Mouse (Mus musculus): ENCODE data around the gene Rabggta. TPM values are rescaled to one million over a fixed set of nuclear protein-coding genes. Genes with fewer than 3 reads are reported as not detected.

The Rabggta gene
- polyA plus RNA-seq, 1 experiment from 2014 or later = 29.4 TPM

DNA sequence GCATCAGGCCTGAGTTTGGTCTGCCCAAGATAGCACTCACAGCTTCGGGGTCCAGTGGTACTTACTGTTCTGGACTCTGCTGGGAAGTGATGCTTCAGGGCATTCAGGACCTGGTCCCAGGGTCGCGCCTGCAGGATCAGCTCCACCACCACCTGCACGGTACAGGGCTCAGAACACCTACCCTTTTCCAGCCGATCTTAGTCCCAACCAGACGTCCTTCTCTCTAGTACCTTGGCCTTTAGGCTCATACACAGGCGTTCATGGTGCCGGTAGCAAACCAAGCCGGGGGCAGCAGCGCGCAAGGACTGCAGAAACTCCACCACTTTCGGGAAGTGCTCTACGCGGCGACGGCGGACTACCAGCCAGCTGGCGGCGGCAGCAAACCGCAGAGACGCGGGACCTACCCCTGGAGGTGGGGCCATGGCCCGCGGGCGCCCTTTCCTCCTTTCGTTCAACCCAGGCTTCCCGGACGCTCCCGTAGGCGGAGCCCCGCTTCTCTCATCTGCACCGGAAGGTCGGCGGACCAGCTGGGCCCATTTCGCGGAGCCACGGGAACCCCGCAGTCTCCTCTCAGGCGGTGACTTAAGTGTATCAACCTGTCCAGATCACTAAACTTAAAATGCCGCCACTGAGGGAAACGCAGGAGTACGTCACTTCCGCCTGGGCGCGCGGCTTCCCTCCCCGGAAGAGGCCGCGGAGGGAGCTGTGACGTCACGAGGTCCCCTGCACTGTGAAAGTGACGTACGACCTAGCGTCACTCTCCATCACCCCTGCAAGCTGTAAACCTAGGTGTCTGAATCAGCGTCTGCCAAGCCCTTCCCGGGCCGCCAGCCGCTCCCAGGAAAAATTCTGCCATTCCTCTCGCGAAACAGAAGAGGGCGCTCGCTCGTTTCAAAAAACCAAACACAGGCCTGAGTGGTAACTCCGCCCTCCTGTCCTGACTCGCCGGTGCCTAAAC lies 40.6 kb downstream of the Rabggta start, which contains the start of gene Tinf2:
Gene Tinf2, minus strand, starts transcription at position 661 of the 958 bp plus-strand sequence.
- WGBS = under 1% methylated on average over 66 of the region's 66 CpGs
- H3K9me3 ChIP-seq = no peaks in the 10 kb centered on the region
- H3K4me3 ChIP-seq = peak within 1 kb of the TSS; percentile 71
- peaks cover 42% of the 10 kb centered on the region for H3K36me3 ChIP-seq
- H3K4me1 ChIP-seq = peaks cover 10% of the 10 kb centered on the region; the same call in 1 of the 2 replicates
- peak within 1 kb of the TSS; percentile 60 for H3K9ac ChIP-seq
- no peaks in the 10 kb centered on the region for H3K27me3 ChIP-seq
- ATAC-seq (ENCODE audit: insufficient number of reproducible peaks, low FRiP score, low TSS enrichment, low read depth) = peak; percentile 95
- H3K4me2 ChIP-seq = peak within 1 kb of the TSS; percentile 82
- peak within 1 kb of the TSS; percentile 91 for H3K27ac ChIP-seq

DNA sequence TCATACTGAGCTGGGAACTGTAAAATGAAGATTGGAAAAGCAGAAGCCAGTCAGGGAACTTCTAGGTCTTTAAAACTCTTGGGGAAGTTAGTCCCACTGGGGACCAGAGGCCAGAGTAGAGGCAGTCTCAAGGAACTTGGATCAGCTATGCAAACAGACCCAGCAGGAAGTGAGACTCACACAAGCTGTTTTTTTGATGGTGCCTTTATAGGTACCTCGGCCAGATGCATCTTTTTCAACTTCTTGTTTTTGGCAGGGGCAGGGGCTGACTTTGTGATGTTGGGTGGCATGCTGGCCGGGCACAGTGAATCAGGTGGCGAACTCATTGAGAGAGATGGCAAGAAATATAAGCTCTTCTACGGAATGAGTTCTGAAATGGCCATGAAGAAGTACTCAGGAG lies 44.4 kb downstream of the Rabggta start:
- Histone ChIP-seq H3K27me3 (no peaks in the 10 kb centered on the region), H3K36me3 (peaks cover 60% of the 10 kb centered on the region), H3K4me2 (no peak overlapping the region), H3K4me1 (peaks cover 13% of the 10 kb centered on the region), H3K9ac (no peak overlapping the region), H3K4me3 (no peak overlapping the region), H3K27ac (no peak overlapping the region), H3K9me3 (no peaks in the 10 kb centered on the region)
- 82% methylated on average over 4 of the region's 4 CpGs for WGBS
- ATAC-seq (ENCODE audit: insufficient number of reproducible peaks, low FRiP score, low TSS enrichment, low read depth) = no peak

DNA sequence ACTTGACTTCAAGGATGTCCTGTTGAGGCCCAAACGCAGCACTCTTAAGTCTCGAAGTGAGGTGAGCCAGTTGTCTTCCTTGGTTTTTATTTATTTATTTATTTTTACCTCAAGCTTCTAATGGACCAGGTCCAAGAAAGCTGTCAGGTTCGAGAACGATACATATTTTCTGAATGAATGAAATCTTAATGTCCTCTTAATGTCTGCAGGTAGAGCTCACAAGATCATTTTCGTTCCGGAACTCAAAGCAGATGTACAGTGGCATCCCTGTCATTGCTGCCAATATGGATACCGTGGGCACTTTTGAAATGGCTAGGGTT lies 49.4 kb downstream of the Rabggta start:
- Histone ChIP-seq H3K9me3 (no peaks in the 10 kb centered on the region), H3K9ac (peak overlapping the region; percentile 58), H3K4me3 (peak overlapping the region; percentile 83), H3K27me3 (no peaks in the 10 kb centered on the region), H3K27ac (0 out of 2 replicates have a peak overlapping the region, but pooled peaks have one; percentile 95), H3K4me1 (peaks cover 16% of the 10 kb centered on the region), H3K4me2 (peak overlapping the region; percentile 74), H3K36me3 (peaks cover 38% of the 10 kb centered on the region)
- no peak for ATAC-seq (ENCODE audit: insufficient number of reproducible peaks, low FRiP score, low TSS enrichment, low read depth)
- WGBS = 75% methylated on average over 7 of the region's 7 CpGs

DNA sequence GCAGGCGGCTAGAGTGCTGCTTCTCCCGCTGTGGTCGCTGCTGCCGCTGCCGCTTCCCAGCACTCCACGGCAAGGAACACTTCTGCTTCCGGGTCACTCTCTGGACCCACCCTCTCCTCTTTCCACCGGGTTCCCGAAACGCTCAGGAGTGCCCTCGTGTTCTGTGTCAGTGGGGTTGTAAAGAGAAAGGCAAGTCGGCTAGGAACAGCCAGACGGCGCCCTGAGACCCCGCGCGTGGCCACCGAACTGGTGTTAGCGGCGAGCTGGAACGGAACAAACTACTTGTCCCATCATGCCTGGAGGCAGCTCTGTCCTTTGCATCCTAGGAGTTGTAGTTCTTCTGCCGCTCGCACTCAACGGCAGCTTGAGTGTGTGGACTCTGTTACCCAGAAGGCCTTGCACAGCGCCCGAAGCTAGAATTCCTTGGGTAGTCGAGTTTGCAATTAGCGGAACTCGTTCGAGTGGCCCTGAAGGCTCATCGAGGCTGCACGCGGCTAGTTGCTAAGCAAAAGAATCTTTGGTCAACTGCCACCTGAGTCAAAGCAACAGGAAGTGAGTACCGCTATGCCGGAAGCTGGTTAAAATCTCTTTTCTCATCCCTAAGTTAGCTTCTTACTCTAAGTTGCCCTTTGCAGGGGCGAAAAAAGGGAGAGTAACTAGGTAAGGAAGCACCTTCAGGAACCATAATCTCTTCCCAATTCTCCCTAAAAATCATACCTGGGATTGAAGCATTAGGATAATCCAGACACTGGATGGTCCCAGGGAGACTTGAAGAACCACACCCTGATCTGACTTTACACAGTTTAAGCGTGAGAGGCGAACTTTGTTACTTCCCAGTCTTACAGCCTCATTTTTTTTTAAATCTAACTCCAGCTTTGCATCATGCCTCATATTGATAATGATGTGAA lies 50.0 kb downstream of the Rabggta start, which contains the start of the genes Gmpr2 and Nedd8:
Gene Gmpr2, plus strand, starts transcription at position 109 of the 908 bp plus-strand sequence.
Gene Nedd8, minus strand, starts transcription at position 292 of the 908 bp plus-strand sequence.
- H3K9me3 ChIP-seq = no peaks in the 10 kb centered on the region
- peak; percentile 96 for ATAC-seq (ENCODE audit: insufficient number of reproducible peaks, low FRiP score, low TSS enrichment, low read depth)
- H3K4me2 ChIP-seq = peak within 1 kb of the TSS; percentile 74
- H3K27me3 ChIP-seq = no peaks in the 10 kb centered on the region
- under 1% methylated on average over 38 of the region's 38 CpGs for WGBS
- H3K4me1 ChIP-seq = peaks cover 16% of the 10 kb centered on the region
- H3K36me3 ChIP-seq = peaks cover 32% of the 10 kb centered on the region
- H3K27ac ChIP-seq = peak within 1 kb of the TSS; percentile 95
- peak within 1 kb of the TSS; percentile 76 for H3K9ac ChIP-seq
- peak within 1 kb of the TSS; percentile 83 for H3K4me3 ChIP-seq

DNA sequence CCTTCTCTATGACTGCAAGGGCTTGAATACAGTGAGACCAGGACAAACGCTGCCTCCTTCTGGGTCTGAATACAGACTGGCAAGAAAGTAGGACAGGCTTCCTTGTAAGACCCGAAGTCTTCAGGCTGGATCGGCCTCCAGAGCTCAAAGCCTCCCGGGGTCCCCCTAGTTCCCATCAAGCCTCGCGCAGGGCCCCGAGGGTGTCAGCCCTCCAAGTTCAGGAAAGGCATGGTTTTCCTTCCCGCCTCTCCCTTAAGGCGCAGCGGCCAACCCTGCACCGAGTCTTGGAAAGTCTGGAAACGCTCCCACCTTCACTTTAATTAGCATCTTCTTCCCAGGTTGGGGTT lies 50.6 kb downstream of the Rabggta start:
- peak overlapping the region; percentile 83 for H3K4me3 ChIP-seq
- ATAC-seq (ENCODE audit: insufficient number of reproducible peaks, low FRiP score, low TSS enrichment, low read depth) = no peak
- 0% methylated on average over 12 of the region's 12 CpGs for WGBS
- peak overlapping the region; percentile 74 for H3K4me2 ChIP-seq
- peak overlapping the region; percentile 95 for H3K27ac ChIP-seq
- H3K9ac ChIP-seq = peak overlapping the region; percentile 76
- H3K4me1 ChIP-seq = peaks cover 16% of the 10 kb centered on the region
- no peaks in the 10 kb centered on the region for H3K27me3 ChIP-seq
- H3K36me3 ChIP-seq = peaks cover 31% of the 10 kb centered on the region
- H3K9me3 ChIP-seq = no peaks in the 10 kb centered on the region

Other genes starting within 250 kb of the Rabggta start
- gene Dhrs4, start 243.5 kb downstream of the Rabggta start, polyA plus RNA-seq (2015; fragmentation: Nextera tagmentation; extraction: Ambion mirVana) = 70.3 and 76.2 TPM in 2 replicates
- 2.1 and 2.4 TPM in 2 replicates for gene Carmil3, start 231.6 kb downstream of the Rabggta start, polyA plus RNA-seq (2015; fragmentation: Nextera tagmentation; extraction: Ambion mirVana)
- 0.36 and 0.54 TPM in 2 replicates for gene Cpne6, start 211.8 kb downstream of the Rabggta start, polyA plus RNA-seq (2015; fragmentation: Nextera tagmentation; extraction: Ambion mirVana)
- gene Nrl, start 197.3 kb downstream of the Rabggta start, polyA plus RNA-seq (2015; fragmentation: Nextera tagmentation; extraction: Ambion mirVana) = not detected in 2 replicates
- 32.4 and 34.3 TPM in 2 replicates for gene Pck2, start 182.0 kb downstream of the Rabggta start, polyA plus RNA-seq (2015; fragmentation: Nextera tagmentation; extraction: Ambion mirVana)
- gene Dcaf11, start 162.3 kb downstream of the Rabggta start, polyA plus RNA-seq (2015; fragmentation: Nextera tagmentation; extraction: Ambion mirVana) = 50.0 and 50.1 TPM in 2 replicates
- gene A730061H03Rik, start 161.9 kb downstream of the Rabggta start, polyA plus RNA-seq (2015; fragmentation: Nextera tagmentation; extraction: Ambion mirVana) = 1.3 and 1.4 TPM in 2 replicates
- 17.3 and 44.6 TPM in 2 replicates for gene Fitm1, start 146.6 kb downstream of the Rabggta start, polyA plus RNA-seq (2015; fragmentation: Nextera tagmentation; extraction: Ambion mirVana)
- 141 and 148 TPM in 2 replicates for gene Psme1, start 144.1 kb downstream of the Rabggta start, polyA plus RNA-seq (2015; fragmentation: Nextera tagmentation; extraction: Ambion mirVana)
- gene Emc9, start 137.0 kb downstream of the Rabggta start, polyA plus RNA-seq (2015; fragmentation: Nextera tagmentation; extraction: Ambion mirVana) = 12.6 and 16.2 TPM in 2 replicates
- 239 and 241 TPM in 2 replicates for gene Psme2, start 131.2 kb downstream of the Rabggta start, polyA plus RNA-seq (2015; fragmentation: Nextera tagmentation; extraction: Ambion mirVana)
- 20.0 and 20.6 TPM in 2 replicates for gene Rnf31, start 130.6 kb downstream of the Rabggta start, polyA plus RNA-seq (2015; fragmentation: Nextera tagmentation; extraction: Ambion mirVana)
- 13.2 and 13.7 TPM in 2 replicates for gene Irf9, start 118.7 kb downstream of the Rabggta start, polyA plus RNA-seq (2015; fragmentation: Nextera tagmentation; extraction: Ambion mirVana)
- gene Rec8, start 104.2 kb downstream of the Rabggta start, polyA plus RNA-seq (2015; fragmentation: Nextera tagmentation; extraction: Ambion mirVana) = 3.3 TPM in 2 replicates
- 107 and 125 TPM in 2 replicates for gene Ipo4, start 86.3 kb downstream of the Rabggta start, polyA plus RNA-seq (2015; fragmentation: Nextera tagmentation; extraction: Ambion mirVana)
- gene Gm49378, start 84.4 kb downstream of the Rabggta start, polyA plus RNA-seq (2015; fragmentation: Nextera tagmentation; extraction: Ambion mirVana) = 1.5 and 1.6 TPM in 2 replicates
- gene Tm9sf1, start 78.5 kb downstream of the Rabggta start, polyA plus RNA-seq (2015; fragmentation: Nextera tagmentation; extraction: Ambion mirVana) = 115 and 124 TPM in 2 replicates
- 1.0 and 1.1 TPM in 2 replicates for gene Tssk4, start 72.1 kb downstream of the Rabggta start, polyA plus RNA-seq (2015; fragmentation: Nextera tagmentation; extraction: Ambion mirVana)
- gene Mdp1, start 61.8 kb downstream of the Rabggta start, polyA plus RNA-seq (2015; fragmentation: Nextera tagmentation; extraction: Ambion mirVana) = 56.0 and 58.7 TPM in 2 replicates
- gene Gmpr2, start 50.3 kb downstream of the Rabggta start, polyA plus RNA-seq (2015; fragmentation: Nextera tagmentation; extraction: Ambion mirVana) = 61.0 and 61.1 TPM in 2 replicates
- 536 and 558 TPM in 2 replicates for gene Nedd8, start 50.1 kb downstream of the Rabggta start, polyA plus RNA-seq (2015; fragmentation: Nextera tagmentation; extraction: Ambion mirVana)
- 31.5 and 33.3 TPM in 2 replicates for gene Tinf2, start 40.4 kb downstream of the Rabggta start, polyA plus RNA-seq (2015; fragmentation: Nextera tagmentation; extraction: Ambion mirVana)
- gene Tgm1, start 8.3 kb downstream of the Rabggta start, polyA plus RNA-seq (2015; fragmentation: Nextera tagmentation; extraction: Ambion mirVana) = 47.8 and 48.0 TPM in 2 replicates
- 83.3 and 93.4 TPM in 2 replicates for gene Dhrs1, start 23.4 kb upstream of the Rabggta start, polyA plus RNA-seq (2015; fragmentation: Nextera tagmentation; extraction: Ambion mirVana)
- 27.9 and 31.9 TPM in 2 replicates for gene Nop9, start 23.4 kb upstream of the Rabggta start, polyA plus RNA-seq (2015; fragmentation: Nextera tagmentation; extraction: Ambion mirVana)
- gene Cideb, start 36.2 kb upstream of the Rabggta start, polyA plus RNA-seq (2015; fragmentation: Nextera tagmentation; extraction: Ambion mirVana) = 0.58 and 0.74 TPM in 2 replicates
- gene Ltb4r2, start 39.2 kb upstream of the Rabggta start, polyA plus RNA-seq (2015; fragmentation: Nextera tagmentation; extraction: Ambion mirVana) = 0.83 and 1.3 TPM in 2 replicates
- 1.2 and 1.4 TPM in 2 replicates for gene Ltb4r1, start 43.7 kb upstream of the Rabggta start, polyA plus RNA-seq (2015; fragmentation: Nextera tagmentation; extraction: Ambion mirVana)
- 16.8 and 21.3 TPM in 2 replicates for gene Adcy4, start 61.8 kb upstream of the Rabggta start, polyA plus RNA-seq (2015; fragmentation: Nextera tagmentation; extraction: Ambion mirVana)
- gene Ripk3, start 66.6 kb upstream of the Rabggta start, polyA plus RNA-seq (2015; fragmentation: Nextera tagmentation; extraction: Ambion mirVana) = 35.0 and 37.6 TPM in 2 replicates
- 89.3 and 95.9 TPM in 2 replicates for gene Nfatc4, start 100.9 kb upstream of the Rabggta start, polyA plus RNA-seq (2015; fragmentation: Nextera tagmentation; extraction: Ambion mirVana)
- 21.6 and 25.5 TPM in 2 replicates for gene Nynrin, start 131.7 kb upstream of the Rabggta start, polyA plus RNA-seq (2015; fragmentation: Nextera tagmentation; extraction: Ambion mirVana)
- gene Cbln3, start 162.1 kb upstream of the Rabggta start, polyA plus RNA-seq (2015; fragmentation: Nextera tagmentation; extraction: Ambion mirVana) = 0.24 and 0.46 TPM in 2 replicates
- 18.6 and 20.5 TPM in 2 replicates for gene Khnyn, start 162.7 kb upstream of the Rabggta start, polyA plus RNA-seq (2015; fragmentation: Nextera tagmentation; extraction: Ambion mirVana)
- gene Sdr39u1, start 178.0 kb upstream of the Rabggta start, polyA plus RNA-seq (2015; fragmentation: Nextera tagmentation; extraction: Ambion mirVana) = 87.1 and 91.0 TPM in 2 replicates
- gene Cma1, start 222.4 kb upstream of the Rabggta start, polyA plus RNA-seq (2015; fragmentation: Nextera tagmentation; extraction: Ambion mirVana) = 401 and 411 TPM in 2 replicates
- gene Cma2, start 228.7 kb upstream of the Rabggta start, polyA plus RNA-seq (2015; fragmentation: Nextera tagmentation; extraction: Ambion mirVana) = 1.00 and 1.0 TPM in 2 replicates